Mouse (Mus musculus) embryonic facial prominence, embryonic 13.5 days (tissue): ENCODE measurements around the gene Lbh. TPM values are rescaled to one million over a fixed set of nuclear protein-coding genes. Genes with fewer than 3 reads are reported as not detected.

Experiments
- ATAC-seq: fragments of 200-750 bp; cut with Nextera tagmentation; 2 replicates; pipeline ENCODE4 v1.8.0; 2017; ENCODE audit warnings: low read depth; ENCODE audit not compliant: insufficient number of reproducible peaks, insufficient read depth, low FRiP score, low TSS enrichment
- H3K27ac ChIP-seq: fragments of 300-500 bp; sonication (generic); 2 replicates; pipeline ENCODE4 v1.5.1; 2015; ENCODE audit warnings: moderate library complexity, mild to moderate bottlenecking, inconsistent platforms
- H3K27me3 ChIP-seq: fragments of 300-500 bp; sonication (generic); 2 replicates; pipeline ENCODE4 v1.6.1; 2015; ENCODE audit warnings: mild to moderate bottlenecking, inconsistent platforms
- H3K36me3 ChIP-seq: fragments of 300-500 bp; sonication (generic); 2 replicates; pipeline ENCODE4 v1.6.1; 2015; ENCODE audit warnings: mild to moderate bottlenecking, inconsistent platforms
- H3K4me1 ChIP-seq: fragments of 300-500 bp; sonication (generic); 2 replicates; pipeline ENCODE4 v1.6.1; 2015; ENCODE audit warnings: inconsistent platforms
- H3K4me2 ChIP-seq: fragments of 300-500 bp; sonication (generic); 2 replicates; pipeline ENCODE4 v1.6.1; 2015; ENCODE audit warnings: moderate library complexity, mild to moderate bottlenecking, inconsistent platforms
- H3K4me3 ChIP-seq: fragments of 300-500 bp; sonication (generic); 2 replicates; pipeline ENCODE4 v1.5.1; 2015; ENCODE audit warnings: mild to moderate bottlenecking, inconsistent platforms
- H3K9ac ChIP-seq: fragments of 300-500 bp; sonication (generic); 2 replicates; pipeline ENCODE4 v1.6.1; 2015; ENCODE audit warnings: mild to moderate bottlenecking, inconsistent platforms
- H3K9me3 ChIP-seq: fragments of 300-500 bp; sonication (generic); 2 replicates; pipeline ENCODE4 v1.6.1; 2016; ENCODE audit warnings: inconsistent platforms
- WGBS: fragments of 180-500 bp; shearing (Covaris S2); methylation state at CpG from one replicate; pipeline ENCODE4 v1.1.7; 2015; ENCODE audit warnings: mixed read lengths; 5-methylcytosine and 5-hydroxymethylcytosine counted together
- polyA plus RNA-seq: library from polyadenylated mRNA; unstranded; fragments of >200 nt; fragmentation: Nextera tagmentation; extraction: Ambion mirVana; gene quantifications from 2 replicates; pipeline ENCODE4 v1.2.1, GENCODE M21; 2015

The Lbh gene
- polyA plus RNA-seq, 1 experiment from 2014 or later = 4.0 TPM

GRCm38 (mm10) chr17:72914082-72914481 lies 4.0 kb upstream of the Lbh start:
- H3K27ac ChIP-seq = no peak overlapping the region
- H3K9ac ChIP-seq = no peak overlapping the region
- no peak for ATAC-seq
- no peaks in the 10 kb centered on the region for H3K36me3 ChIP-seq
- H3K4me2 ChIP-seq = no peak overlapping the region
- H3K4me3 ChIP-seq = no peak overlapping the region
- peaks cover 8% of the 10 kb centered on the region; the same call in 1 of the 2 replicates for H3K4me1 ChIP-seq
- no peaks in the 10 kb centered on the region for H3K27me3 ChIP-seq
- 60% methylated on average over 2 of the region's 2 CpGs for WGBS
- no peaks in the 10 kb centered on the region for H3K9me3 ChIP-seq

- Histone ChIP-seq H3K9me3 (no peaks in the 10 kb centered on the region), H3K27me3 (no peaks in the 10 kb centered on the region), H3K9ac (peak overlapping the region; percentile 87), H3K27ac (peak overlapping the region; percentile 89), H3K4me2 (peak overlapping the region; percentile 96), H3K36me3 (peaks cover 14% of the 10 kb centered on the region), H3K4me1 (peaks cover 34% of the 10 kb centered on the region), H3K4me3 (peak overlapping the region; percentile 72)
- peak; percentile 32 for ATAC-seq
- 2% methylated on average over 37 of the region's 37 CpGs for WGBS
Observed at GRCm38 (mm10) chr17:72917241-72918030, 669 bp upstream of the Lbh start.

- peak overlapping the region; percentile 72 for H3K4me3 ChIP-seq
- H3K36me3 ChIP-seq = peaks cover 25% of the 10 kb centered on the region
- H3K9ac ChIP-seq = peak overlapping the region; percentile 87
- under 1% methylated on average over 54 of the region's 54 CpGs for WGBS
- H3K4me2 ChIP-seq = peak overlapping the region; percentile 96
- H3K9me3 ChIP-seq = no peaks in the 10 kb centered on the region
- peak overlapping the region; percentile 89 for H3K27ac ChIP-seq
- peaks cover 44% of the 10 kb centered on the region for H3K4me1 ChIP-seq
- ATAC-seq = peak; percentile 28
- H3K27me3 ChIP-seq = no peaks in the 10 kb centered on the region
Observed at GRCm38 (mm10) chr17:72918571-72919541, 751 bp downstream of the Lbh start.

GRCm38 (mm10) chr17:72919641-72920040 lies 1.5 kb downstream of the Lbh start:
- H3K4me2 ChIP-seq = peak overlapping the region; percentile 96
- H3K36me3 ChIP-seq = peaks cover 31% of the 10 kb centered on the region
- 8% methylated on average over 3 of the region's 3 CpGs for WGBS
- peak overlapping the region; percentile 89; the same call in 1 of the 2 replicates for H3K27ac ChIP-seq
- H3K4me1 ChIP-seq = peaks cover 44% of the 10 kb centered on the region
- no peaks in the 10 kb centered on the region for H3K27me3 ChIP-seq
- peak overlapping the region; percentile 72 for H3K4me3 ChIP-seq
- H3K9ac ChIP-seq = peak overlapping the region; percentile 87
- H3K9me3 ChIP-seq = no peaks in the 10 kb centered on the region
- no peak for ATAC-seq

GRCm38 (mm10) chr17:72920430-72920829 lies 2.3 kb downstream of the Lbh start:
- no peak for ATAC-seq
- Histone ChIP-seq H3K27me3 (no peaks in the 10 kb centered on the region), H3K9ac (0 out of 2 replicates have a peak overlapping the region, but pooled peaks have one; percentile 52), H3K4me1 (peaks cover 49% of the 10 kb centered on the region), H3K36me3 (peaks cover 39% of the 10 kb centered on the region), H3K9me3 (no peaks in the 10 kb centered on the region), H3K4me3 (peak overlapping the region; percentile 19), H3K4me2 (peak overlapping the region; percentile 51), H3K27ac (no peak overlapping the region)
- 5% methylated on average over 2 of the region's 2 CpGs for WGBS

GRCm38 (mm10) chr17:72920971-72921370 lies 2.9 kb downstream of the Lbh start:
- peaks cover 54% of the 10 kb centered on the region for H3K4me1 ChIP-seq
- WGBS = 44% methylated on average over 9 of the region's 9 CpGs
- H3K9me3 ChIP-seq = no peaks in the 10 kb centered on the region
- no peaks in the 10 kb centered on the region for H3K27me3 ChIP-seq
- H3K4me3 ChIP-seq = peak overlapping the region; percentile 19; the same call in 1 of the 2 replicates
- no peak overlapping the region for H3K27ac ChIP-seq
- H3K36me3 ChIP-seq = peaks cover 44% of the 10 kb centered on the region
- no peak for ATAC-seq
- peak overlapping the region; percentile 51 for H3K4me2 ChIP-seq
- H3K9ac ChIP-seq = no peak overlapping the region

- peaks cover 55% of the 10 kb centered on the region for H3K4me1 ChIP-seq
- no peak overlapping the region for H3K9ac ChIP-seq
- peaks cover 55% of the 10 kb centered on the region for H3K36me3 ChIP-seq
- no peaks in the 10 kb centered on the region for H3K9me3 ChIP-seq
- no peak for ATAC-seq
- peak overlapping the region; percentile 12; the same call in 1 of the 2 replicates for H3K4me2 ChIP-seq
- 67% methylated on average over 5 of the region's 5 CpGs for WGBS
- H3K27ac ChIP-seq = no peak overlapping the region
- H3K4me3 ChIP-seq = no peak overlapping the region
- H3K27me3 ChIP-seq = no peaks in the 10 kb centered on the region
Observed at GRCm38 (mm10) chr17:72922206-72922605, 4.1 kb downstream of the Lbh start.

- Histone ChIP-seq H3K4me2 (no peak overlapping the region), H3K4me3 (no peak overlapping the region), H3K9ac (no peak overlapping the region), H3K36me3 (peaks cover 59% of the 10 kb centered on the region), H3K4me1 (peaks cover 55% of the 10 kb centered on the region), H3K27ac (no peak overlapping the region), H3K9me3 (no peaks in the 10 kb centered on the region), H3K27me3 (no peaks in the 10 kb centered on the region)
- 80% methylated on average over 4 of the region's 4 CpGs for WGBS
- ATAC-seq = no peak
Observed at GRCm38 (mm10) chr17:72923283-72923682, 5.2 kb downstream of the Lbh start.

- H3K9me3 ChIP-seq = no peaks in the 10 kb centered on the region
- no peaks in the 10 kb centered on the region for H3K27me3 ChIP-seq
- ATAC-seq = no peak
- no peak overlapping the region for H3K4me2 ChIP-seq
- H3K27ac ChIP-seq = no peak overlapping the region
- H3K36me3 ChIP-seq = peaks cover 66% of the 10 kb centered on the region
- H3K9ac ChIP-seq = no peak overlapping the region
- no peak overlapping the region for H3K4me3 ChIP-seq
- peaks cover 50% of the 10 kb centered on the region for H3K4me1 ChIP-seq
- 80% methylated on average over 8 of the region's 8 CpGs for WGBS
Observed at GRCm38 (mm10) chr17:72924295-72924694, 6.2 kb downstream of the Lbh start.

- no peak for ATAC-seq
- H3K4me3 ChIP-seq = no peak overlapping the region
- no peaks in the 10 kb centered on the region for H3K9me3 ChIP-seq
- H3K27me3 ChIP-seq = no peaks in the 10 kb centered on the region
- H3K27ac ChIP-seq = 0 out of 2 replicates have a peak overlapping the region, but pooled peaks have one; percentile 55
- peaks cover 43% of the 10 kb centered on the region for H3K4me1 ChIP-seq
- WGBS = 92% methylated on average over 6 of the region's 6 CpGs
- peaks cover 68% of the 10 kb centered on the region for H3K36me3 ChIP-seq
- no peak overlapping the region for H3K9ac ChIP-seq
- H3K4me2 ChIP-seq = no peak overlapping the region
Observed at GRCm38 (mm10) chr17:72925111-72925510, 7.0 kb downstream of the Lbh start.

GRCm38 (mm10) chr17:72925804-72926617 lies 7.9 kb downstream of the Lbh start:
- no peaks in the 10 kb centered on the region for H3K9me3 ChIP-seq
- no peaks in the 10 kb centered on the region for H3K27me3 ChIP-seq
- H3K4me3 ChIP-seq = no peak overlapping the region
- peaks cover 75% of the 10 kb centered on the region for H3K36me3 ChIP-seq
- peaks cover 34% of the 10 kb centered on the region for H3K4me1 ChIP-seq
- H3K9ac ChIP-seq = no peak overlapping the region
- peak overlapping the region; percentile 55 for H3K27ac ChIP-seq
- no peak; the same call in 1 of the 2 replicates for ATAC-seq
- H3K4me2 ChIP-seq = no peak overlapping the region
- WGBS = 35% methylated on average over 12 of the region's 12 CpGs
